Mouse (Mus musculus) activated CD4-positive, CD25-positive, alpha-beta regulatory T cell, adult 4 months (primary cell): Measurements from ENCODE around the gene Gm20388. TPM values are rescaled to one million over a fixed set of nuclear protein-coding genes. Genes with fewer than 3 reads are reported as not detected.

ENCODE experiments used
- ATAC-seq: one replicate; pipeline ENCODE4 v1.8.0; 2017
- polyA plus RNA-seq, 2 experiments: library from polyadenylated mRNA; unstranded; fragments of 100-300 nt; shearing (Covaris generic); gene quantifications; one replicate each; pipeline ENCODE4 v1.2.1; 2017

The Gm20388 gene
- polyA plus RNA-seq, 2 experiments from 2014 or later: 9.9 to 12.3 TPM

GRCm38 (mm10) chr8:124265130-124265529 lies 4354.5 kb downstream of the Gm20388 start:
- ATAC-seq: no peak

DNA sequence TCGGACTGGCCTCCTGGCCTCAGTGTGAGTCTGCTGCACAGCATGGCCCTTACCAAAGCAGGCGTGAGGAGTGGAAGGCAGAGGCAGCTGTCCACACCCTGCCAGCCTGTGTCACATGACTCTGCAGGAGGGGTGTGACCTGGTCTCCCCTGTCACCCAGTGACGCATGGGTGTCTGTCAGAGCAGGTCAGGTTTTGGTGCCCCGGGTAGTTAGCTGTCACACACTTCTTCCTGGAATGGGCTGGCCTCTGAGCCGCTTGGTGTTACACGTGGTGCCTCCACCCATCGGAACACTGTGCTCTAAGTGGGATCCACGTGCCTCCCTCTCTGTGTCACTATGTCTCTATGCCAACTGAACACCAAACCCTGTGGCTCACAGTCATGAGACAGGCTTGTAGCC lies 4355.2 kb downstream of the Gm20388 start:
- peak; percentile 61 for ATAC-seq

DNA sequence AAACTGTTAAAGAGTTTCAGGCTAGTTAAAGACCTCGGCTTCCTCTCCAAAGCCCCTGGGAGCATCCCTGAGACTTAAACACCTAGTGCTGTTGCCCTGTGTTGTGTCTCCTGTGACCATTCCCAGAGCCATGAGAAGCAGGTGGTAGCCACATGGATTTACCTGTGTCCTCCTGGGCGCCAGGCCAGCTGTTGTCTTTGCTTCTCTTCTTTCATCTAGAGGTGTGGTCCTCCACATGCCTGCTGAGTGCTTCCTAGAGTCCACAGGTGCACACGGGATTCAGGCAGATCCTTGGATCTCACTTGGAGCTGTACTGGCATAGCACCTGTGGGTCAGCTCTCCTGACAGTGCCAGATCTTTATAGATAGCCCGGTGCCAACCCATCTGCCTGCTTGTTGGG lies 4356.6 kb downstream of the Gm20388 start:
- ATAC-seq: no peak

DNA sequence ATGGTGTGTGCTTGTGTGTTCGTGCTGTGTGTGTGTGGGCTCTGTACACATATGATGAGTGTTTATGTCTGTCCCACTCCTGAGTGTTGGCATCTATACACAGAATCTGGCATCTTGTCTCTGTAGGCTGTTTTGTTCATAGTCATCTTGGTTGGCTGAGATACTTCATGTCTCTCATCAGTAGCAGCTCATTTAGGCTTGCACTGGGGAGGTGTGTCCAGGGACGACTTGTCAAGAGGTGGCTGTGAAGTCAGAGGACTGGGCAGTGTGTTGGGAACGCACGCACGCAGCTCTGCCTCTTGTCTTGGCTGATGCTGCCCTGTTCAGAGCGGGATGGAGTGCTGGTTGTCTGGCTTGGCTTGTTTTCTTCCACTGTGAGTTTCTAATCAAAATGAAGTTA lies 4359.9 kb downstream of the Gm20388 start:
- ATAC-seq: no peak

DNA sequence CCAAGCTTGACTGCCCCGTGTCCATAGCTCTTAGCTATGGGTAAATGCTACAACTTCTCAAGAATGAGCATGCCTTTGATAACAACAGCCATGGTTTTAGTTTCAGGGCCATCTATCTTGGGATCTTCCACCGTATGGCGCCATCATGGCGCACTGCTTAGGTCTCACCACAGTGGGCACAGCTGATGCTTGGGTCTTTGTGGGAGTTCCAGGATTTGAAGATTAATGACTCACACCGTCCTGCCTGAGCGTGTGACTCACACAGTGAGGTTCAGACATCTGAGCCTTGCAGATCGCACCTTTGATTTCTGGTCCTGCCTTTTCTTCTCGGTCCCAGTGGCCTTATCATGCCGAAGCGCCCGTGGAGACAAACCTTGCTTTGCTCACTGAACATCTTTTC lies 4360.3 kb downstream of the Gm20388 start:
- peak; percentile 12 for ATAC-seq

DNA sequence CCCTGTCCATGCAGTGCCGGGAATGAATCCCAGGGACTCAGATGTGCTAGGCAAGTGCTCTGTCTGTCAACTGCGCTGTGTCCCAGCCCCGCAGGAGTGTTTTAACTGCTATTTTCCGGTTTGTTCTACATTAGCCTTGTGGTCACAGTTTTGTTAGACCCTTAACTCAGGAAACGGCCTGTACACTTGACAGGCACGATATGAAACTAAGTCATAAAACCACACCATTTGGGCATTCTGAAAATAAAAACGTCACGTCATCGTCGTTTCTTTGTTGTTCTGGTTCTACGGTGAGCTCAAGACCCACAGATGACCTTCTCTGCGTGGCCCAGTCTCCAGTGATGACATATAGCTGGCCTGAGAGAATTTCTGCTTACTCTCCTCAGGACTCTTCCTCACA lies 4360.9 kb downstream of the Gm20388 start:
- peak; percentile 42 for ATAC-seq

GRCm38 (mm10) chr8:124272792-124273191 lies 4362.2 kb downstream of the Gm20388 start:
- no peak for ATAC-seq

DNA sequence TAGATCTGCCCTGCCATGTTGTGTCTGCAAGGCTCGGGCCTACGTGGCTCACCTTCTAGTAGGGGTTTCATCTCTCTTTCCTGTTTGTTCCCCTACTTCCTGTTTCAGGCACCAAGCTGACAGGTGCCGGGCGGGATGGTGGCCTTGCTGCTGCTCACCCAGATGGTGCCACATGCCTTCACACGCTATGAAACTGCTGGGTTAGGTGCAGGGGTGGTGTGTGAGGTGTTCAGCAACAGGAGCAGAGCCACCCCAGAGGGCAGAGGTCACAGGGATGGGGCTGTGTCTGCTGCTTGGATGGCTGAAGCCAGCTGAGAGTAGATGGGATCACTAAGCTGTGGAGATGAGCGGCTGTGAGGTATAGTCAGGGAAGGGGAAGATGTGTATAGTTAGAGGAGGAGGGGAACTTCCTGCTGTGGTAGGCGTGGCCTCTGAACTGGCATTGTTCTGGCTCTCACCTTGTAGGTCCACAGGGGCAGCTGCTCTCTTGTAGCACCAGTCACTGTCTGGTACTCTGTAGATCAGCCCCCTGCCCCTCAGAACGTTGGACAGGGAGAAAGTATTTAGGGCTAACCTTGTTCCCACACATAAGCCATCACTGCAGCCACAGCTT lies 4363.1 kb downstream of the Gm20388 start:
- peak; percentile 31 for ATAC-seq

DNA sequence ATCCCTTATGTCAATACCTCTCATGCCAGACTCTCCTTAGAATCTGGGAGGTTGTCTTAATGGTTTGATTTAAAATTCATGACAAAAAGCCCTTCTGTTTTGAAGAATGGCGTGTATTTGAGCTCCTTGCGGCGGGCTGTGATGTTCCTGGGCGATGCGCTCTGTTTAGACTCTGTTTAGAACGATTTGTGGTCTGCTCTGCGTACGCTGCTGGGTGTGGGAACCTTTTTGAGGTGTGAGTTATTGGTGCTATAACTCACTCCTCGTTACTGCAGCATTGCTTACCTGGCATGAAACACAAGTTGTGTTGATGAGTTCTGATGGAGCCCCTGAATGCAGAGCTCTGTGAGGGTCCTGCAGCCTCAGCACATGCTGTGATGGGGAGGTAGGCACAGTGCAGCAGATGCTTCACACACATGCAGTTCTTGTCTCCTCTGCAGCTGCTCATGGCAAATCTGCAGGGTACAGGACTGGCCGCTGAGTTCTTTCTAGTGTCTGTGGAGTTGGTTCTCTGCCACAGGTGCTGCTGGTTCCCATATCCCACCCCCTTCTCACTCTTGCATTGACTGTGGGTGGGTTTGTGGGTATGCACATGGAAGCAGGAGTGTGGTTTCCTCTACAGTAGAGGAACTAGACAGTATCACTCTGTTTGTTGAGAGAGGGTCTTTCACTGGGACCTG lies 4363.9 kb downstream of the Gm20388 start:
- peak; percentile 19 for ATAC-seq

DNA sequence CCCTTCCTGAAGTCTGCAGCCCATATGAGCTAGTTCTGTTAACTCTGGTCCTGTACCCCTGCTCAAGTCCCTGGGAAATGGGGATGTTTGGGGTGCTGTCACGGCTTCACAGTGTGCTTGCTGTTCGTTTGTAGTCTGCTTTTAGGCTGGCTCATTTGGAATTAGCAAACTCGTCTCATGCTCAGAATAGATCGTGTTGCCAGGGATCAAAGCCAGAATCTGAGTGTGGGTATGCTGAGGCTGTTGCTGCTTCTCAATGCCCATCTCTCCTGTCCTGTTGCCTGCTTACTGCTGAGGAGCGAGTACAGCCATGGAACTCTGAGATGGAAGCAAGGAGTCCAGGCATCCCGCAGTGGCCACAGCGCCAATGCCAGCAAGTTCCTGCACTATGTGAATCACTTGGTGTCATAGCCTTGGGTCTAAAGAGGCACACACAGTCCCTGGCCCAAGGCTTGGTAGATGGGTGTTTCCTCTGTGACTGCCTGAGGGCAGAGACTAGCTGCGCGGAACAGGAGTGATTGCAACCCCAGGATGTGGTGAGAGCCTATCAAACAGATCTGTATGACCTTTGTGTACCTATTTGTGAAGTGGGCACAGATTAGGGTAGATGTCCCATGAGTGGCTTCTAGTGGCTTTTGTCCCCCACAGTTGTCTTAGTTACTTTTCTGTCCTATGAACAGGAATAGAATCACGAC lies 4364.9 kb downstream of the Gm20388 start:
- peak; percentile 53 for ATAC-seq

- ATAC-seq: peak; percentile 44
Observed at GRCm38 (mm10) chr8:124277951-124278910, 4367.6 kb downstream of the Gm20388 start.

DNA sequence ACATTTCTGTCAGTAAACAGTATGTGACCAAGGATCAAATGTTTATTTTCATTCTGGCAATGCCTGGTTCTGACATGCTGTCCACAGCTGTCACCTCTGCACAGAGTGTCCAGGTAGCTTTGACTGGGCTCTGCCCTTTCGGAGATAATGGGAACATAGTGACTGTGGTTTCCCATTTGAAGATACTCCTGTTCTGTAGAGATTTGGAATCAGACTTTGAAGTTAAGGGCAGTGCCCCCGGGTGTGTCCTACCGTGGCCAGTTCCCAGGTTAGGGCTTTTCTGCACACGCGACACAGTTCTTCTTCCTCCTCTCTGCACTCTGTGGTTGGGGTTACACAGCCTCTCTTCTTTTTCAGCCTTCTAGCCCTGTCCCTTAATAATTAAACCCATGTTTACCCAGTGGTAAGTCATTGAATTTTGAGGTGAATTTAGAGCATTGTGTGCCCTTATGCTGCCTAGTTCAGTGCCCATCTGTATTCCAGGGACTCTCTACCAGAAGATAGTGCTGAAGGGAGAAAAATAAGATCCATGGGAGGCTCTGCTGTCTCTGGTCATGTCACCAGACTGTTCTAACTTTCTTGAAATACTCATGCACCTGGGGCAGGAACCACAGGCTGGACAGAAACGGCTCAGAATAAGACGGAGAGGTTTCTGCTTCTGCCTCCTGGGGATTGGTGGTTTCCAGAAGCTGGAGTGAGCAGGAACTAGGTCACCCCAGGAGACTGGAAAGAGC lies 4368.5 kb downstream of the Gm20388 start:
- no peak for ATAC-seq

DNA sequence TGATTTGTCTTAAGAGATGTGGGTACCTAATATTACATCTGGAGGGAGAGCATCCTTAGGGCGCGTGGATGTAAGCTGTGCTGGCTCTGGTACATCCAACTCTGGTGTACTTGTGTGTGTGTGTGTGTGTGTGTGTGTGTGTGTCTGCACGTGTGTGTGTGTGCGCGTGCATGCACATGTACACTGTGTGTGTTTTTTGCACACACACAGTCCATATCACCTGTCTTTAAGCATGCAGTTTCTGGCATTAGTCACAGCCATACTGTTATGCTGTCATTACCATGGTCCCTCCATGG lies 4369.0 kb downstream of the Gm20388 start:
- no peak for ATAC-seq

DNA sequence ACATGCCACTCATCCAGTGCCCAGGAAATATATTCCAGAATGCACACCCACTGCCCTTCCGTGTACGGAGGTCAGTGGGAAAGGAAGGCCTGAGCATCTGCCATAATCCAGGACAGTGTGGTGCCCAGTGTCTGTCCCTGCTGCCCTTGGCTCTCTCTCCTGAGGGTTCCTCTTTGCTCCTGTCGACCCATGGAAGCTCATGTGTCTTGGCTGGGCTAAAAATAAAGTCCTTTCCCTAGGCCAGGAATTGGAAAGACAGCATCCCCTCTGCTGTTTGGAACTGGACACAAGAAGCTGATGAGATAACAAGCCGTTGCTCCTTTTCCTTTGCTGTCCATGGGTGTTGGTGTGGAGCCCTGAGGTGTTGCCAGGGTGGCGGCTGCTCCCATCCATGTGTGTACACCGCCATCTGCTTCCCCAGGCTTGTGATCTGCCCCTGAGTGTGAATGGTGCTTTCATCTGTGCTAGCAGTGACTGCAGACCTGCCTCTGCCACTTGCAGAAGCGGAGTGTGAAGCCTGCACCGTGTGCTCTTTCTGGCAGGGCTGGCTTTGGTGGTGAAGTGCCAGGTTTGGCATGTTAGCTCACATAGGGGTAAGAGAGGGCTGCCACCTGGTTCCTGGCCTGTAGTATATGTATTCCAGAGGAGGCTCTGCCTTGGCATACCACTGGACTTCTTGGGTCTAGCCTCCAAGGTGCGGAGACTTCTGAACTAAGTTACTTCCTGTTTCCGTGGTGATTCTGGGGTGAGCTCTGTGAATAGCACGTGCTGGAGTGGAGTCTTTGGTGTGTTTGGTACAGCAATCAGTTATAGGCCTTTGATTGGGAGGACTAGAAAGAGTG lies 4371.3 kb downstream of the Gm20388 start:
- ATAC-seq: peak; percentile 44

- ATAC-seq: no peak
Observed at GRCm38 (mm10) chr8:124282878-124283630, 4372.4 kb downstream of the Gm20388 start.

DNA sequence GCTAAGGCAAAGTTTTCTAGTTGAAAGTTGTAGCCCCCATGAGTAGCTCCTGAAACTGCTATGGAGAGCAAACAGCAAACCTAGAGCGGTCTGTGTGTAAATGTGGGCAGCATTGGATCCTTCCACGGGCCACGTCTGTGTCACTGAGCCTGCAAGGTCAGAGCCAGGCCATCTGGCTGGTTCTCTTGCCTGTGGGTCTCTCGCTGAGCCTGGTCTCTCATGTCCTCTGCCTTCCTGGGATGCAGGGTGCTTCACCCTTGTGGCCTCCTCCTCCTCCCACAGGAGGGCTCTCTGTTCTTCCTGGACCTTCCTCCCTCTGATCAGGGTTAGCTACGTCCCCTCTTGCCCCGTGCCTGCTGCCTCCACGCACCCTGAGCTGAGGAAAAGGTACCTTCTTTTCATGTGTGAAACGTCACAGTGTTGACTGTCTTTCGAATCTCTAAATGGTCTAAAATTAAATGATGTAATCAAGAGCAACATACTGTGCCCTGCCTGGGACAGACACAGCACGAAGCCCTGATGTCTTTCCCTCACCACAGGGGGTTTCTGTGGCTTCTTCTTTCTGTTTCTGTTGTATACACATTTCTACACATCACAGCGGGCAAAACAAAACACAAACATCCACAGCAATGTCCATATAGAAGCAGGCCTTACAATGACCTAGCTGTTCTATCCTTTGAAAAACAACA lies 4373.1 kb downstream of the Gm20388 start:
- no peak for ATAC-seq

DNA sequence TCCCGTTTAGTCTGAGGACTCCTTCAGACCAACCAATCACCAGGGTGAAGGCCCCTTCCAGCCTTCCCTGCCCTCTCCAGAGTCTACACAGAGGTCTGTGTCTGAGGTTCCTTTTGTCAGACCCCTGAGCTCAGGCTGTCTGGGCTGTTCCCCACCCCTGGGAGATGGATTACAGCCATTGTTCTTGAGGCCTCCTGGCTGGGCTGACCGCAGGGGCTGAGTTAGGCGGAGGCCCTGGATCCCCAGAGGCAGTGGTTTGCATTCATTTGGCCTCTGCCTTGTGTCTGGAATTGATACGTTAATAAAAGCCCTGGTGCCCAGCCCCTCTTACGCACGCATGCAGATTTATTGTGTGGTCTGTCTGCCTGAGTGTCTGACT lies 4373.7 kb downstream of the Gm20388 start:
- no peak for ATAC-seq

- ATAC-seq: no peak
Observed at GRCm38 (mm10) chr8:124284984-124285576, 4374.4 kb downstream of the Gm20388 start.

- no peak for ATAC-seq
Observed at GRCm38 (mm10) chr8:124286461-124287124, 4376.0 kb downstream of the Gm20388 start.
